Mouse (Mus musculus) forelimb bud, embryonic 11.5 days (tissue): ENCODE data around the gene Hist1h2af.
A peak's percentile ranks its signal among the peaks of the same experiment; 100 is the strongest.

ENCODE experiments used
- DNase-seq: peaks from one replicate; pipeline ENCODE4 v3.0.0-alpha.2; 2012; ENCODE audit warnings: low read depth, low spot score

Gene Hist1h2af

GRCm38 (mm10) chr13:23513517-23513916 lies 20.2 kb upstream of the Hist1h2af start:
- no peak for DNase-seq

- no peak for DNase-seq
Observed at GRCm38 (mm10) chr13:23515281-23515680, 18.4 kb upstream of the Hist1h2af start.

GRCm38 (mm10) chr13:23515826-23516620 lies 17.7 kb upstream of the Hist1h2af start:
- DNase-seq: no peak

- no peak for DNase-seq
Observed at GRCm38 (mm10) chr13:23516822-23517602, 16.7 kb upstream of the Hist1h2af start.

GRCm38 (mm10) chr13:23517603-23518294 lies 16.0 kb upstream of the Hist1h2af start:
- DNase-seq: peak; percentile 91

- DNase-seq: no peak
Observed at GRCm38 (mm10) chr13:23518295-23518603, 15.5 kb upstream of the Hist1h2af start.

GRCm38 (mm10) chr13:23518885-23519284 lies 14.8 kb upstream of the Hist1h2af start:
- peak; percentile 83 for DNase-seq

GRCm38 (mm10) chr13:23519416-23519815 lies 14.3 kb upstream of the Hist1h2af start:
- DNase-seq: peak; percentile 84

- no peak for DNase-seq
Observed at GRCm38 (mm10) chr13:23521703-23522102, 12.0 kb upstream of the Hist1h2af start.

GRCm38 (mm10) chr13:23523976-23524375 lies 9.7 kb upstream of the Hist1h2af start:
- DNase-seq: no peak

- peak; percentile 91 for DNase-seq
Observed at GRCm38 (mm10) chr13:23524654-23525053, 9.1 kb upstream of the Hist1h2af start.

- DNase-seq: no peak
Observed at GRCm38 (mm10) chr13:23525901-23526300, 7.8 kb upstream of the Hist1h2af start.

- peak; percentile 93 for DNase-seq
Observed at GRCm38 (mm10) chr13:23526312-23526711, 7.4 kb upstream of the Hist1h2af start.

GRCm38 (mm10) chr13:23529005-23529404 lies 4.7 kb upstream of the Hist1h2af start:
- DNase-seq: no peak

GRCm38 (mm10) chr13:23529480-23530165 lies 4.1 kb upstream of the Hist1h2af start:
- no peak for DNase-seq

- DNase-seq: peak; percentile 66
Observed at GRCm38 (mm10) chr13:23530181-23530900, 3.4 kb upstream of the Hist1h2af start.

- peak; percentile 98 for DNase-seq
Observed at GRCm38 (mm10) chr13:23530901-23531875, 2.5 kb upstream of the Hist1h2af start, which contains the start of gene Hist1h4h. Gene Hist1h4h, plus strand, starts transcription at chr13:23531050.

- no peak for DNase-seq
Observed at GRCm38 (mm10) chr13:23532262-23533075, 1.2 kb upstream of the Hist1h2af start.
